Mouse (Mus musculus) MEL (cell line): ENCODE data around the gene Kcnk1.

ENCODE experiments used
- EP300 ChIP-seq, 2 experiments: IDR thresholded peaks; 2 replicates each; pipeline ENCODE4 v1.6.1; 2011; ENCODE audit warnings: improper control_type of control experiment in 2 of 2, low read length in 2 of 2, low read depth in 1 of 2, mild to moderate bottlenecking in 1 of 2
- MEF2A ChIP-seq: IDR thresholded peaks from 2 replicates; pipeline ENCODE4 v1.6.1; 2014; ENCODE audit warnings: low read depth, mild to moderate bottlenecking, inconsistent platforms, low read length, improper control_type of control experiment; ENCODE audit not compliant: poor library complexity, insufficient replicate concordance, severe bottlenecking; ENCODE audit errors: extremely low read depth
- TBP ChIP-seq: IDR thresholded peaks from 2 replicates; pipeline ENCODE4 v1.8.0; 2011; ENCODE audit warnings: low read depth, low read length, improper control_type of control experiment

- TF ChIP-seq MEF2A (no peak), EP300 (IDR thresholded peaks at IDR 0.05; ENCODE audit: low read depth in 1 of 2, low read length in 2 of 2) (no peak), TBP (no peak)
Measured at GRCm38 (mm10) chr8:126027486-126027885, 32.5 kb downstream of the Kcnk1 start.
